Mouse (Mus musculus): ENCODE results near the gene Taar7e. TPM values are rescaled to one million over a fixed set of nuclear protein-coding genes. Genes with fewer than 3 reads are reported as not detected.

Gene Taar7e
- total and polyA plus RNA-seq, 3 experiments, result 0.33 TPM; not detected in 2

DNA sequence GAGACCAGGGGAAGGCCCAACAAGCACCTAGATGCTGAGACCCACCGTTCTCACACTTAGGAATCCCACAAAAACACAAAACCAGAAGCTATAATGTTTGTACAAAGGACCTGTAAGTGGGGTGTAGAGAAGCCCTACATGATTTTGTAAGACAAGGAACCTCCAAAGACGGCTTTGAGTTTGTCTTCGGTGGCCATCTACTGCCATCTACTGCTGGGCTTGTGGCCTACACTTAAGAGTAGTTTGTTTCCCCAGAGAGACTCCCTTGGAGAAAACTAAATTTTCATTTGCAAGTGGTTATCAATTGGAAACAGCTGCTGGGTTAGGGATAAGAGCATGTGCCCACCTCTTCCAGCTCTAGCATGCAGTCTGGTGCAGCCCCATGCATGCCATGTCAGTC, 42.8 kb downstream of the Taar7e start:
- TF ChIP-seq GATA1 (IDR thresholded peaks at IDR 0.05; ENCODE audit: borderline replicate concordance, low read length), result no peak
- ATAC-seq (ENCODE audit: extremely low read depth, insufficient number of reproducible peaks, low FRiP score, poor library complexity, severe bottlenecking) (no peak), DNase-seq (ENCODE audit: low spot score) (no peak)
- no peaks in the 10 kb centered on the region for H3K9me3 ChIP-seq (replicated peaks)
- H3K4me3 ChIP-seq (ENCODE audit: low read depth, low read length), result no peak overlapping the region
- H3K27me3 ChIP-seq (ENCODE audit: insufficient read depth, low read length), result no peaks in the 10 kb centered on the region
- no peaks in the 10 kb centered on the region for H3K4me1 ChIP-seq (ENCODE audit: insufficient read depth, low read depth, low read length)
- H3K36me3 ChIP-seq (replicated peaks), result no peaks in the 10 kb centered on the region

DNA sequence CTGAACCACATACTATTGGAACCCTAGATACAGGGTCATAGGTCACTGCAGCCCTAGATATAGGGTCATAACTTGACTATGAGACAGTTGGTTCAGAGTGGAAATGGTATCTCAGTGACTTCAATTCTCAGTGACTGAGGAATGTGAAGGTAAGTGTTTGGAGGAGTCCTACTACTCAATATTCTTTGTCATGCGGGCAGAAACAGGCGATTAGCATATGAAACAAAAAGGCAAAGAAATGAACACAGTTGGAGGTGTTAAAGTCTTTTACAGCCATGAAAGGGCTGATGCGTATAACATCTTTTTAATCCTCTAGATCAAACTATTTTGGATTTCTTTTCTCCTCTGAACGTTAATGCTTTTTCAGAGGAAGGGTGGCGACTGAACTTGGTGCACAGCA, 48.5 kb downstream of the Taar7e start:
- H3K27me3 ChIP-seq (ENCODE audit: insufficient read depth, low read length), result no peaks in the 10 kb centered on the region
- no peaks in the 10 kb centered on the region for H3K36me3 ChIP-seq (replicated peaks)
- no peaks in the 10 kb centered on the region for H3K9me3 ChIP-seq (replicated peaks)
- no peak for TF ChIP-seq GATA1 (IDR thresholded peaks at IDR 0.05; ENCODE audit: borderline replicate concordance, low read length)
- TF ChIP-seq GATA2 (IDR thresholded peaks at IDR 0.05; ENCODE audit: borderline replicate concordance, low read depth, low read length), result no peak
- no peak for TF ChIP-seq CTCF (IDR thresholded peaks at IDR 0.05; ENCODE audit: low read depth, low read length)
- TF ChIP-seq POLR2AphosphoS5 (IDR thresholded peaks at IDR 0.05; ENCODE audit: insufficient replicate concordance, low read depth, low read length), result no peak
- no peaks in the 10 kb centered on the region for H3K4me1 ChIP-seq (ENCODE audit: insufficient read depth, low read depth, low read length)
- no peak for DNase-seq (ENCODE audit: low spot score)
- no peak for ATAC-seq (ENCODE audit: extremely low read depth, insufficient number of reproducible peaks, low FRiP score, poor library complexity, severe bottlenecking)
- H3K4me3 ChIP-seq (ENCODE audit: low read depth, low read length), result no peak overlapping the region

- Histone ChIP-seq H3K27me3 (ENCODE audit: insufficient read depth, low read length) (no peaks in the 10 kb centered on the region), H3K4me1 (ENCODE audit: insufficient read depth, low read depth, low read length) (no peaks in the 10 kb centered on the region), H3K4me3 (ENCODE audit: low read depth, low read length) (no peak overlapping the region), H3K9me3 (replicated peaks) (no peaks in the 10 kb centered on the region), H3K36me3 (replicated peaks) (no peaks in the 10 kb centered on the region)
- TF ChIP-seq TAL1 (conservative IDR thresholded peaks at IDR 0.05; ENCODE audit: low read depth, low read length), result no peak
- TF ChIP-seq POLR2AphosphoS5 (IDR thresholded peaks at IDR 0.05; ENCODE audit: insufficient replicate concordance, low read depth, low read length), result no peak
- no peak for TF ChIP-seq CTCF (IDR thresholded peaks at IDR 0.05; ENCODE audit: low read depth, low read length)
- TF ChIP-seq GATA2 (IDR thresholded peaks at IDR 0.05; ENCODE audit: borderline replicate concordance, low read depth, low read length), result no peak
- TF ChIP-seq GATA1 (IDR thresholded peaks at IDR 0.05; ENCODE audit: borderline replicate concordance, low read length), result no peak
- ATAC-seq (ENCODE audit: extremely low read depth, insufficient number of reproducible peaks, low FRiP score, poor library complexity, severe bottlenecking) (no peak), DNase-seq (ENCODE audit: low spot score) (no peak)
These were observed 49.1 kb downstream of the Taar7e start for GRCm38 (mm10) chr10:24086555-24086954.

DNA sequence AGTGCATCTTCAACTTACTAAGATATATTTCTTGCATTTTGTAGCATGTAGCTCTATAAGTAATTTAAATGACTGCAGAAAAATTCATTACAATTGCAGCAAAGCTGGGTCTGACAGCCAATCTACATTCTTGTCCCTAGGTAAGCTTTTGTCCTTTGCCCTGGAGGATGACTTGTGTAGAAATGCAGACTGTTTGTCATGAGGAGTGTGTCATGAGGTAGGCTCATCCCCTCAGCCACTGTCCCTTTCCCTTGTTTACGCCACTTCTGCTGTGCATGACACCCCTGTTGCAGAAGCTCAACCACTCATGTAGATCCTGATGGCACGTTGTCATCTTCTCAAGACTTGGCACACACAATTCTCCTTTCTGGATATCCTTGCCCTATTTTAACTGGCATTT, 49.8 kb downstream of the Taar7e start:
- DNase-seq (ENCODE audit: low spot score) (no peak), ATAC-seq (ENCODE audit: extremely low read depth, insufficient number of reproducible peaks, low FRiP score, poor library complexity, severe bottlenecking) (no peak)
- no peak for TF ChIP-seq TAL1 (conservative IDR thresholded peaks at IDR 0.05; ENCODE audit: low read depth, low read length)
- TF ChIP-seq CTCF (IDR thresholded peaks at IDR 0.05; ENCODE audit: low read depth, low read length), result no peak
- TF ChIP-seq GATA1 (IDR thresholded peaks at IDR 0.05; ENCODE audit: borderline replicate concordance, low read length), result no peak
- no peak for TF ChIP-seq GATA2 (IDR thresholded peaks at IDR 0.05; ENCODE audit: borderline replicate concordance, low read depth, low read length)
- no peak for TF ChIP-seq POLR2AphosphoS5 (IDR thresholded peaks at IDR 0.05; ENCODE audit: insufficient replicate concordance, low read depth, low read length)
- H3K4me3 ChIP-seq (ENCODE audit: low read depth, low read length), result no peak overlapping the region
- no peaks in the 10 kb centered on the region for H3K36me3 ChIP-seq (replicated peaks)
- H3K4me1 ChIP-seq (ENCODE audit: insufficient read depth, low read depth, low read length), result no peaks in the 10 kb centered on the region
- H3K9me3 ChIP-seq (replicated peaks), result no peaks in the 10 kb centered on the region
- no peaks in the 10 kb centered on the region for H3K27me3 ChIP-seq (ENCODE audit: insufficient read depth, low read length)

Other genes starting within 250 kb of the Taar7e start
- not detected in 2 replicates for gene Slc18b1, start 240.6 kb upstream of the Taar7e start, total RNA-seq (2014; fragmentation: Nextera tagmentation)
- gene Slc18b1, start 240.6 kb upstream of the Taar7e start, total RNA-seq (2017), result not detected in 2 replicates
- not detected in 2 replicates for gene Slc18b1, start 240.6 kb upstream of the Taar7e start, polyA plus RNA-seq (2012)
- gene Vnn3, start 186.2 kb upstream of the Taar7e start, total RNA-seq (2014; fragmentation: Nextera tagmentation), result not detected in 2 replicates
- not detected in 2 replicates for gene Vnn3, start 186.2 kb upstream of the Taar7e start, total RNA-seq (2017)
- not detected in 2 replicates for gene Vnn3, start 186.2 kb upstream of the Taar7e start, polyA plus RNA-seq (2012)
- not detected in 2 replicates for gene Vnn1, start 142.9 kb upstream of the Taar7e start, total RNA-seq (2014; fragmentation: Nextera tagmentation)
- 0.06 TPM in 1 of 2 replicates, not detected in the other for gene Vnn1, start 142.9 kb upstream of the Taar7e start, total RNA-seq (2017)
- not detected in 2 replicates for gene Vnn1, start 142.9 kb upstream of the Taar7e start, polyA plus RNA-seq (2012)
- not detected in 2 replicates for gene Taar1, start 117.3 kb upstream of the Taar7e start, total RNA-seq (2014; fragmentation: Nextera tagmentation)
- gene Taar1, start 117.3 kb upstream of the Taar7e start, total RNA-seq (2017), result 0.23 TPM in 1 of 2 replicates, not detected in the other
- not detected in 2 replicates for gene Taar1, start 117.3 kb upstream of the Taar7e start, polyA plus RNA-seq (2012)
- gene Taar2, start 99.0 kb upstream of the Taar7e start, total RNA-seq (2014; fragmentation: Nextera tagmentation), result not detected in 2 replicates
- 0.12 TPM in 1 of 2 replicates, not detected in the other for gene Taar2, start 99.0 kb upstream of the Taar7e start, total RNA-seq (2017)
- not detected in 2 replicates for gene Taar2, start 99.0 kb upstream of the Taar7e start, polyA plus RNA-seq (2012)
- not detected in 2 replicates for gene Taar3, start 88.1 kb upstream of the Taar7e start, total RNA-seq (2014; fragmentation: Nextera tagmentation)
- gene Taar3, start 88.1 kb upstream of the Taar7e start, total RNA-seq (2017), result 0.11 TPM in 1 of 2 replicates, not detected in the other
- gene Taar3, start 88.1 kb upstream of the Taar7e start, polyA plus RNA-seq (2012), result not detected in 2 replicates
- gene Taar4, start 77.1 kb upstream of the Taar7e start, total RNA-seq (2014; fragmentation: Nextera tagmentation), result not detected in 2 replicates
- 0.29 TPM in 1 of 2 replicates, not detected in the other for gene Taar4, start 77.1 kb upstream of the Taar7e start, total RNA-seq (2017)
- gene Taar4, start 77.1 kb upstream of the Taar7e start, polyA plus RNA-seq (2012), result not detected in 2 replicates
- gene Taar5, start 66.9 kb upstream of the Taar7e start, total RNA-seq (2014; fragmentation: Nextera tagmentation), result not detected in 2 replicates
- 0.38 TPM in 1 of 2 replicates, not detected in the other for gene Taar5, start 66.9 kb upstream of the Taar7e start, total RNA-seq (2017)
- not detected in 2 replicates for gene Taar5, start 66.9 kb upstream of the Taar7e start, polyA plus RNA-seq (2012)
- gene Taar6, start 52.0 kb upstream of the Taar7e start, total RNA-seq (2014; fragmentation: Nextera tagmentation), result not detected in 2 replicates
- not detected in 2 replicates for gene Taar6, start 52.0 kb upstream of the Taar7e start, total RNA-seq (2017)
- gene Taar6, start 52.0 kb upstream of the Taar7e start, polyA plus RNA-seq (2012), result not detected in 2 replicates
- not detected in 2 replicates for gene Taar7a, start 44.1 kb upstream of the Taar7e start, total RNA-seq (2014; fragmentation: Nextera tagmentation)
- not detected in 2 replicates for gene Taar7a, start 44.1 kb upstream of the Taar7e start, total RNA-seq (2017)
- gene Taar7a, start 44.1 kb upstream of the Taar7e start, polyA plus RNA-seq (2012), result not detected in 2 replicates
- gene Taar7b, start 37.7 kb upstream of the Taar7e start, total RNA-seq (2014; fragmentation: Nextera tagmentation), result not detected in 2 replicates
- gene Taar7b, start 37.7 kb upstream of the Taar7e start, total RNA-seq (2017), result not detected in 2 replicates
- not detected in 2 replicates for gene Taar7b, start 37.7 kb upstream of the Taar7e start, polyA plus RNA-seq (2012)
- gene Taar7d, start 10.4 kb upstream of the Taar7e start, total RNA-seq (2014; fragmentation: Nextera tagmentation), result not detected in 2 replicates
- gene Taar7d, start 10.4 kb upstream of the Taar7e start, total RNA-seq (2017), result 0.16 TPM in 1 of 2 replicates, not detected in the other
- not detected in 2 replicates for gene Taar7d, start 10.4 kb upstream of the Taar7e start, polyA plus RNA-seq (2012)
- gene Taar7f, start 11.9 kb downstream of the Taar7e start, total RNA-seq (2014; fragmentation: Nextera tagmentation), result not detected in 2 replicates
- not detected in 2 replicates for gene Taar7f, start 11.9 kb downstream of the Taar7e start, total RNA-seq (2017)
- not detected in 2 replicates for gene Taar7f, start 11.9 kb downstream of the Taar7e start, polyA plus RNA-seq (2012)
- gene Taar8a, start 38.9 kb downstream of the Taar7e start, total RNA-seq (2014; fragmentation: Nextera tagmentation), result not detected in 2 replicates
- not detected in 2 replicates for gene Taar8a, start 38.9 kb downstream of the Taar7e start, total RNA-seq (2017)
- not detected in 2 replicates for gene Taar8a, start 38.9 kb downstream of the Taar7e start, polyA plus RNA-seq (2012)
- not detected in 2 replicates for gene Taar8b, start 54.7 kb downstream of the Taar7e start, total RNA-seq (2014; fragmentation: Nextera tagmentation)
- gene Taar8b, start 54.7 kb downstream of the Taar7e start, total RNA-seq (2017), result not detected in 2 replicates
- not detected in 2 replicates for gene Taar8b, start 54.7 kb downstream of the Taar7e start, polyA plus RNA-seq (2012)
- not detected in 2 replicates for gene Taar8c, start 64.3 kb downstream of the Taar7e start, total RNA-seq (2014; fragmentation: Nextera tagmentation)
- gene Taar8c, start 64.3 kb downstream of the Taar7e start, total RNA-seq (2017), result not detected in 2 replicates
- gene Taar8c, start 64.3 kb downstream of the Taar7e start, polyA plus RNA-seq (2012), result not detected in 2 replicates
- not detected in 2 replicates for gene Taar9, start 71.9 kb downstream of the Taar7e start, total RNA-seq (2014; fragmentation: Nextera tagmentation)
- gene Taar9, start 71.9 kb downstream of the Taar7e start, total RNA-seq (2017), result 0.11 TPM in 1 of 2 replicates, not detected in the other
- not detected in 2 replicates for gene Taar9, start 71.9 kb downstream of the Taar7e start, polyA plus RNA-seq (2012)
- 33.1 and 61.8 TPM in 2 replicates for gene Stx7, start 111.7 kb downstream of the Taar7e start, total RNA-seq (2014; fragmentation: Nextera tagmentation)
- gene Stx7, start 111.7 kb downstream of the Taar7e start, total RNA-seq (2017), result 35.7 and 39.2 TPM in 2 replicates
- 40.7 and 47.8 TPM in 2 replicates for gene Stx7, start 111.7 kb downstream of the Taar7e start, polyA plus RNA-seq (2012)
- gene Moxd1, start 185.9 kb downstream of the Taar7e start, total RNA-seq (2014; fragmentation: Nextera tagmentation), result not detected in 2 replicates
- gene Moxd1, start 185.9 kb downstream of the Taar7e start, total RNA-seq (2017), result 0.06 TPM in 1 of 2 replicates, not detected in the other
- gene Moxd1, start 185.9 kb downstream of the Taar7e start, polyA plus RNA-seq (2012), result not detected in 2 replicates

Measured in G1E (cell line).